Mouse (Mus musculus) brain, embryonic 18.5 days (tissue): Measurements from ENCODE around the gene Cd274.
"Not testable (repeated sequence)": the region's sequence is repeated elsewhere in the genome, so short reads cannot be mapped to it uniquely, and the experiment has no call there.

Experiments
- DNase-seq: peaks from one replicate; pipeline ENCODE4 v3.0.0-alpha.2; 2012; ENCODE audit warnings: low read depth, low spot score

The Cd274 gene

GRCm38 (mm10) chr19:29393333-29393732 lies 26.1 kb downstream of the Cd274 start:
- DNase-seq: no peak

- DNase-seq: no peak
Measured at GRCm38 (mm10) chr19:29394721-29395120, 27.5 kb downstream of the Cd274 start.

GRCm38 (mm10) chr19:29396353-29396752 lies 29.1 kb downstream of the Cd274 start:
- no peak for DNase-seq

DNA sequence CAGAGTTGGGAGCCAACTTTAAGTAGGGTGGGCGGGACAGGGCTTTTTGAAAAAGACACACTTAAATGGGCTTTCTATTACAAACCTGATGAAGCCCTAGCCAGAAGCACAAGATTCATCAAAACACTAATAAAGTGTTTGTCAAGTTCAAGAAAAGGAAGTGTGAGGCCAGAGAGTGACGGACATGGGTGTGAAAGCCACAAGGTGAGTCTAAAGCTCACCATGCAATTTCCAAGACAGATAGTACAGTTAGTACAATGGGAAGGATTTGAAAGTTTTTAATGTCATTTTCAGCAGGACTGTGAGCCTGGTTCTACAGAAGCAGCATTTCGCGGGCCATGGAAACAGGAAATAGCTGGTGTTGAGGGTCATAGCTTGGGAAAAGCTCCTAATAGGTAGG lies 32.5 kb downstream of the Cd274 start:
- DNase-seq: no peak

GRCm38 (mm10) chr19:29400466-29400865 lies 33.2 kb downstream of the Cd274 start:
- no peak for DNase-seq

GRCm38 (mm10) chr19:29402621-29403020 lies 35.4 kb downstream of the Cd274 start:
- DNase-seq: no peak

DNA sequence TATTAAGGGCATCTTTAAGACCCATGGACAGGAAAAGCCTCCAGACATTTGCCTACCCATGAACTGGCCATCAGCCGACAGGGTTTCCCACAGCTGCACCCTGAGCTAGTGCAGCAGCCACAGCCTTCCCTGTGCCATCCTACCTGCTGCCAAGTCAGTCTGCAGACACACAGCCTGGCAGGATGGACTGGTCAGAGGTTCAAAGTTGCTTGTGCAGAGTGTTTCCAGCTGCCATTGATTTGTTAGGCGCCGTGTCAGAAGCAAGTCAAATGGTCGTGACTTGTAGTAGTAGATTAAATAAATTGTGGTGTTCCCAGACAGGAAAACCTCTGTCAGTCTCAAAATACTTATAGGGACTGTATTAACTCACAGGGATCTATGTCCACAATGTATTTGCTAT lies 36.0 kb downstream of the Cd274 start:
- no peak for DNase-seq

DNA sequence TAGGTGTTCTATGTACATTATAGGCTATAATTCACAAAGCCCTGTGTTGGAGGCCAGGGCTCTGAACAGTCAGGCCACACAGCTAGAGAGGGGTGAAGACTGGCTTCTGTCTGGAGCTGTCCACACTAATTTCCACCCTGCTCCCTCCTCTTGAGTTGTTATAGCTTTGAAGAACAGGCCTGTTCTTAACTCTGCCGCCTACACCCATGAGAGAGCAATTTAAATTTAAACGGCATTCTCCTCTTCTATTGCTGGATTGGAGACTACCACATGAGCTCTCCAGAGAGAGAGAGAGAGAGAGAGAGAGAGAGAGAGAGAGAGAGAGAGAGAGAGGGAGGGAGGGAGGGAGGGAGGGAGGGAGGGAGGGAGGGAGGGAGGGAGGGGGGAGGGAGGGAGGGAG lies 38.1 kb downstream of the Cd274 start:
- no peak for DNase-seq

DNA sequence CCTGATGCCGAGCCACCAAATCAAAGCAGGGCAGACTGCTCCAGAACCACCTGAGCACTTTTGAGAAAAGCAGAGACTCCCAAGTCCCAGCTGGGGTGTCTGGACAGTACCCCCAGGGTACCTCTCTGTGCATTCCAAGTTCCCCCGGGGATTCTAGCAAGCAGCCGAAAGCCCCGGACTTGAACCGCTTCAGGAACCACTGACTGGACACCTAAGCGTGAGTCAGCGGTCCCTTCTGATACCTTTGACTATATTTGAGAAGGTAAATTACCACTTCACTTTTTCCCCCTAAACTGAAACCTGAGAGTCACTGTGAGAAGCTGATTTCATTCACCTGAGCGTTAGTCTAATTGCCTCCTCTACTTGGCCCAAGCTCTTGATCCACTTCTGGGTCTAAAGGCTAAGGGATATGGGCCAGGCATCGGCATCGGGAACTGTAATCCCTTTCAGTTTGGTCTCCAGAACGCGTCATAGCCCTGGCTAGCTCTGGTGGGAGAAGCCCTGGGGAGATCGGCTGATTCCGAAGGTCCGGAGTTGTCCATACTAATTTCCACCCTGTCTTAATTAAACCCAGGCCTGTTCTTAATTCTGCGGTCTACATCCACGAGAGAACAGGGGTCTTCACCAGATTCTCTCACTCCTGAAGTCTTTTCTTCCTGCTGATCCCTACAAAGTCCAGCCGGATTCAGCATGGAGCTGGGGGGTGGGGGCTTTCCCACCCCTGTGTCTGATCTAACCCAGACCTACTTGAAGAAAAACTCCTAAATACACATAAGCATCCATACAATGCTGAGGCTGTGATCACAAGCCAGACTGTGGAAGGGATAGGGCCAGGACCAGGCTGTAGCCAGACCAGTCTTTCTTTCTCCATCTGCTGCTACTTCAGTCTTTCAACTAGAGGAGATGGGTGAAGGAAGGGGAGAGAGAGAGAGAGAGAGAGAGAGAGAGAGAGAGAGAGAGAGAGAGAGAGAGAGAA lies 39.1 kb downstream of the Cd274 start:
- DNase-seq: no peak

DNA sequence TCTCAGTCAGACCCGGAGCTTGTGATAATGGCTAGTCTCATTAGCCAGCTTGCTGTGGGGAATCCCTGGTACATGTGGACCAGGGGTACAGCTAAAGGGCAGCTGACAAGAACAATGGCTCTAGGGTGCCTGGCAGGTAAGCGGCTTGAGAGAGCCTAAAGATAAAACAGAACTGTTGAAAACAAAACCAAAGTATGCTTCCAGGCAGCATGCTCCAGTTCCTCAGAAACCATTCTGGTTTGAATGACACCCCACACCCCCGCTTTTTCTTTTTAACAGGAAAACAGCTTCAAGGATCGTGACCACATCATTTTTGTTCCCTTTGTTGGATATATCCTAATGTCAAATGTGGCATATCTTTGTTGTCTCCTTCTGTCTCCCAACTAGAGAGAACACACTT lies 43.4 kb downstream of the Cd274 start, which contains the start of gene Pdcd1lg2:
Gene Pdcd1lg2, plus strand, starts transcription at position 301 of the 400 bp plus-strand sequence.
- DNase-seq: no peak

- DNase-seq: peak; percentile 34
Measured at GRCm38 (mm10) chr19:29412476-29413420, 45.5 kb downstream of the Cd274 start.

GRCm38 (mm10) chr19:29414513-29414912 lies 47.3 kb downstream of the Cd274 start:
- no peak for DNase-seq

DNA sequence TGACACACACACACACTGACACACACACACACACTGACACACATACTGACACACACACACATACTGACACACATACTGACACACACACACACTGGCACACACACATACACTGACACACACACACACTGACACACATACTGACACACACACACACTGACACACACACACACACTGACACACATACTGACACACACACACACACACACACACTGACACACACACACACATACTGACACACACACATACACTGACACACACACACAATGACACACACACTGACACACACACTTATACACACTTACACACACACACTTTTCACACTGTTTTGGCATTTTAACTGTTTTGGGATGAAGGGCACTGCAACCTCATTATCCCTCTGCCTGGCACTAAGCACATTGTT lies 47.7 kb downstream of the Cd274 start:
- not testable (repeated sequence) for DNase-seq

GRCm38 (mm10) chr19:29416393-29416902 lies 49.2 kb downstream of the Cd274 start:
- no peak for DNase-seq

DNA sequence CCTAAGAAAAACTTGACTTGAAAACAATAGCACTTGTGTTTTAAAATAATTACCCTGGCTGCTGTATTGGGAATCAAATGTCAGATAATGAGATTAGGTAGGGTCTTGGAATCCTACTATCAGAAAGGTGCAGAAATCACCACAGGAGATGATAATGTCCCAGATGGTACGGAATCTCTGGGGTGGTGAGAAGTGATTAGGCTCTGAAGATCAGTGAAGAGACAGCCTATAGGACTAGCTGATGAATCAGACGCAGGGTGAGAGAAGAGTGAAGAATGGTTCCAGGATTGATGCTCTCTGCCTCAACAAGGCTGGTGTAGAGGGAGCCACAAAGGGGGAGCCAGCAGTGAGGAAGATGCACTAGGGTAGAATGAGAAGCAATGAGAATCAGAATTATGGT lies 49.9 kb downstream of the Cd274 start:
- no peak for DNase-seq

GRCm38 (mm10) chr19:29417894-29418293 lies 50.6 kb downstream of the Cd274 start:
- no peak for DNase-seq

- no peak for DNase-seq
Measured at GRCm38 (mm10) chr19:29418661-29419115, 51.4 kb downstream of the Cd274 start.

DNA sequence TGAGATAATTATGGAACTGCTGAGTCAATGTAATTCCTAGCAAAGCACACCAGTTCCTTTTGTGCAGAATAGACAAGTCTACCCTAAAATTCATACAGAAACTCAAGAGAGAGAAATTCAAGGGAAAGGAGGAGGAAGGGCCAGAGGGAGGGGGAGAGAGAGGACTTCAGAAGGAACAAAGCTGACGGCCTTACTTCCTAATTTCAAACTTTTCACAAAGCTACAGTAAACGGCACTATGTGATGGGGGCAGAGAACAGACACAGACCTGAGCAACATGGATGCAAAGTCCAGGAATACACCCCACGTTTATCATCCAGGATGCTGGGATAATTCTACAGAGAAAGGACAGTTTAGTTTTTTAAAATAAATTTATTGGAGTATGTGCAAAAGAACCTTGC lies 52.3 kb downstream of the Cd274 start:
- no peak for DNase-seq

- no peak for DNase-seq
Measured at GRCm38 (mm10) chr19:29419946-29420345, 52.7 kb downstream of the Cd274 start.

DNA sequence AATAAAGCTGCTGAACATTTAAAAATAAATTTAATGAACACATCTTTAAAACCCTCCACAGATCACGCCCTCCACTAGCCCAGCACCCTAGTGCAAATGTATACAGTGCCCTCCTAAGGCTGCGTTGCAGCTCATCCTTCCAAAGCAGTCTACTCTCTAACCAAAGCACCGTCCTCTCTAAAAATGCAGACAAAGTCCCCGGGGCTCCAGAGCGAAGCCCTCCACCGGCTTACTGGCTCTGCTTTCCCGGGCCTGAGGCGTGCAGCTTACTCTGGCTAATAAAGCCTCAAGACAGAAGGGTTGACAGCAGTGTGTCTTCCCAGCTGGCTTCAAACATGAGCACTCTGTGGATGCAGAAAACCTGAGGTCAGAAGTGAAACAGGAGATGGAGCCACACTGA lies 53.1 kb downstream of the Cd274 start:
- no peak for DNase-seq

- DNase-seq: no peak
Measured at GRCm38 (mm10) chr19:29422013-29422645, 54.9 kb downstream of the Cd274 start.
